Comparison of ENCODE assay signal across 8 mouse cellular contexts in genomic region chr3:89337062-89337720, GRCm38 (mm10). TPM values are rescaled to one million over a fixed set of nuclear protein-coding genes. Genes with fewer than 3 reads are reported as not detected.
DNase-seq lines count a peak whose midpoint lies in the region; ATAC-seq and TF ChIP-seq lines count a peak whose summit lies in the region.

No protein-coding gene starts in this region.

- H3K9me3 ChIP-seq in erythroblast, embryonic 14.5 days (ENCODE audit: control insufficient read depth, low read length) = no peaks in the 10 kb centered on the region
- H3K9me3 ChIP-seq in limb, embryonic 15.5 days = no peaks in the 10 kb centered on the region

- ATAC-seq in erythroblast, adult 5-6 weeks (replicated peaks; ENCODE audit: low FRiP score, poor library complexity, severe bottlenecking) = no peak
- ATAC-seq in limb, embryonic 15.5 days (ENCODE audit: insufficient number of reproducible peaks, low FRiP score, low TSS enrichment, low read depth) = no peak

- H3K4me2 ChIP-seq in limb, embryonic 15.5 days = peak overlapping the region; percentile 67

- H3K36me3 ChIP-seq in erythroblast, embryonic 14.5 days (ENCODE audit: control insufficient read depth) = no peaks in the 10 kb centered on the region
- no peaks in the 10 kb centered on the region for H3K36me3 ChIP-seq in thymus, adult 2 months (ENCODE audit: control insufficient read depth, insufficient read depth, low read length)
- peaks cover 35% of the 10 kb centered on the region for H3K36me3 ChIP-seq in limb, embryonic 15.5 days

- H3K27ac ChIP-seq in thymus, adult 2 months (ENCODE audit: control insufficient read depth, insufficient read depth, low read length) = no peak overlapping the region
- H3K27ac ChIP-seq in limb, embryonic 15.5 days = peak overlapping the region; percentile 93

- H3K4me1 ChIP-seq in erythroblast, embryonic 14.5 days (ENCODE audit: control insufficient read depth) = peaks cover 11% of the 10 kb centered on the region
- peaks cover 9% of the 10 kb centered on the region for H3K4me1 ChIP-seq in thymus, adult 2 months (replicated peaks; ENCODE audit: control insufficient read depth, insufficient read depth, low read length)
- H3K4me1 ChIP-seq in limb, embryonic 15.5 days = peaks cover 69% of the 10 kb centered on the region

- peak overlapping the region; percentile 57 for H3K4me3 ChIP-seq in erythroblast, embryonic 14.5 days (replicated peaks)
- H3K4me3 ChIP-seq in thymus, adult 2 months (ENCODE audit: control insufficient read depth, insufficient read depth, low read length) = peak overlapping the region; percentile 80
- peak overlapping the region; percentile 90 for H3K4me3 ChIP-seq in limb, embryonic 15.5 days

- peaks cover 42% of the 10 kb centered on the region for H3K27me3 ChIP-seq in erythroblast, embryonic 14.5 days (ENCODE audit: control insufficient read depth)
- H3K27me3 ChIP-seq in thymus, adult 2 months (ENCODE audit: control insufficient read depth, insufficient read depth, low read length) = no peaks in the 10 kb centered on the region
- no peaks in the 10 kb centered on the region for H3K27me3 ChIP-seq in limb, embryonic 15.5 days

- TF ChIP-seq POLR2A in thymus, adult 2 months (IDR thresholded peaks at IDR 0.05; ENCODE audit: control insufficient read depth, extremely low read depth, insufficient read depth, low read length, poor library complexity) = no peak

- TF ChIP-seq CTCF in thymus, adult 2 months (IDR thresholded peaks at IDR 0.05; ENCODE audit: borderline replicate concordance, control insufficient read depth, extremely low read depth, insufficient read depth, low read length, poor library complexity) = 0 out of 2 replicates have a peak, but pooled peaks have one; percentile 16

- 3% methylated on average over 21 of the region's 21 CpGs for WGBS in thymus, adult 2 months
- WGBS in limb, embryonic 15.5 days = 0% methylated on average over 19 of the region's 21 CpGs

- no peak for DNase-seq in thymus, adult 2 months
- no peak for DNase-seq in thymus, postnatal 14 days
- DNase-seq in right cerebral cortex, postnatal 10 days (ENCODE audit: low spot score in 2 of 2) = no peak
- no peak for DNase-seq in kidney, postnatal 10 days
- no peak for DNase-seq in right cerebral cortex, postnatal 14 days

- H3K9ac ChIP-seq in limb, embryonic 15.5 days = peak overlapping the region; percentile 89

RNA-seq across cellular contexts. Expression of gene Efna4, which starts 0.6 kb away (rescaled TPM):
- polyA plus RNA-seq in erythroblast, embryonic 14.5 days (2012) = not detected in 2 replicates
- total RNA-seq in erythroblast, adult 5-6 weeks (2015; ENCODE audit: low replicate concordance) = not detected in 2 replicates
- not detected in 2 replicates for total RNA-seq in erythroblast, adult 5-6 weeks (2017; ENCODE audit: low replicate concordance)
- 12.5 TPM in 2 replicates for polyA plus RNA-seq in thymus, adult 2 months (2012; rRNA removed)
- 30.4 and 34.4 TPM in 2 replicates for polyA plus RNA-seq in limb, embryonic 15.5 days (2015; fragmentation: Nextera tagmentation; extraction: Ambion mirVana)

RNA-seq across cellular contexts. Expression of gene Adam15, which starts 12.6 kb away (rescaled TPM):
- polyA plus RNA-seq in erythroblast, embryonic 14.5 days (2012) = 0.50 and 0.70 TPM in 2 replicates
- 25.3 and 34.2 TPM in 2 replicates for total RNA-seq in erythroblast, adult 5-6 weeks (2015; ENCODE audit: low replicate concordance)
- 5.0 and 14.1 TPM in 2 replicates for total RNA-seq in erythroblast, adult 5-6 weeks (2017; ENCODE audit: low replicate concordance)
- 38.7 and 49.6 TPM in 2 replicates for polyA plus RNA-seq in thymus, adult 2 months (2012; rRNA removed)
- polyA plus RNA-seq in limb, embryonic 15.5 days (2015; fragmentation: Nextera tagmentation; extraction: Ambion mirVana) = 94.4 and 106 TPM in 2 replicates

RNA-seq across cellular contexts. Expression of gene Efna3, which starts 14.4 kb away (rescaled TPM):
- polyA plus RNA-seq in erythroblast, embryonic 14.5 days (2012) = not detected in 2 replicates
- total RNA-seq in erythroblast, adult 5-6 weeks (2015; ENCODE audit: low replicate concordance) = not detected in 2 replicates
- not detected in 2 replicates for total RNA-seq in erythroblast, adult 5-6 weeks (2017; ENCODE audit: low replicate concordance)
- 3.7 and 4.2 TPM in 2 replicates for polyA plus RNA-seq in thymus, adult 2 months (2012; rRNA removed)
- polyA plus RNA-seq in limb, embryonic 15.5 days (2015; fragmentation: Nextera tagmentation; extraction: Ambion mirVana) = 57.9 and 59.2 TPM in 2 replicates

RNA-seq across cellular contexts. Expression of gene Dcst2, which starts 24.6 kb away (rescaled TPM):
- not detected in 2 replicates for polyA plus RNA-seq in erythroblast, embryonic 14.5 days (2012)
- total RNA-seq in erythroblast, adult 5-6 weeks (2015; ENCODE audit: low replicate concordance) = not detected in 2 replicates
- not detected in 2 replicates for total RNA-seq in erythroblast, adult 5-6 weeks (2017; ENCODE audit: low replicate concordance)
- 0.36 and 0.50 TPM in 2 replicates for polyA plus RNA-seq in thymus, adult 2 months (2012; rRNA removed)
- 0.20 and 0.23 TPM in 2 replicates for polyA plus RNA-seq in limb, embryonic 15.5 days (2015; fragmentation: Nextera tagmentation; extraction: Ambion mirVana)

RNA-seq across cellular contexts. Expression of gene Dcst1, which starts 27.9 kb away (rescaled TPM):
- 0.10 TPM in 1 of 2 replicates, not detected in the other for polyA plus RNA-seq in erythroblast, embryonic 14.5 days (2012)
- total RNA-seq in erythroblast, adult 5-6 weeks (2015; ENCODE audit: low replicate concordance) = not detected in 2 replicates
- not detected in 2 replicates for total RNA-seq in erythroblast, adult 5-6 weeks (2017; ENCODE audit: low replicate concordance)
- 0.24 and 0.32 TPM in 2 replicates for polyA plus RNA-seq in thymus, adult 2 months (2012; rRNA removed)
- 0.52 and 0.76 TPM in 2 replicates for polyA plus RNA-seq in limb, embryonic 15.5 days (2015; fragmentation: Nextera tagmentation; extraction: Ambion mirVana)

Comparison
In these comparisons a context has a peak if more than half of its experiments do, and no peak if none do; other contexts are left out.
1. RNA of gene Efna4, which starts 0.6 kb away (polyA plus RNA-seq): 30.4 to 34.4 TPM in limb, embryonic 15.5 days and 12.5 TPM in thymus, adult 2 months; not detected in erythroblast, embryonic 14.5 days; every median in the first group is over 10 times any median in the second.
2. RNA of gene Adam15, which starts 12.6 kb away (polyA plus RNA-seq): 94.4 to 106 TPM in limb, embryonic 15.5 days and 38.7 to 49.6 TPM in thymus, adult 2 months; 0.50 to 0.70 TPM in erythroblast, embryonic 14.5 days; every median in the first group is over 10 times any median in the second.
3. RNA of gene Efna3, which starts 14.4 kb away (polyA plus RNA-seq): 57.9 to 59.2 TPM in limb, embryonic 15.5 days; 3.7 to 4.2 TPM in thymus, adult 2 months and not detected in erythroblast, embryonic 14.5 days; every median in the first group is over 10 times any median in the second.
4. Peak in every context shown above with its lines, with median percentiles within 50 percentile points of each other: H3K4me3 ChIP-seq.